Mouse (Mus musculus) E14TG2a.4 (cell line): ENCODE measurements around the gene Pnpla6.

Experiments used
- H3K27me3 ChIP-seq: 2 replicates; pipeline ENCODE4 v1.6.1; 2014; ENCODE audit warnings: low read length, control low read depth; ENCODE audit not compliant: insufficient read depth
- H3K36me3 ChIP-seq: 2 replicates; pipeline ENCODE4 v1.6.1; 2014; ENCODE audit warnings: low read length, control low read depth; ENCODE audit not compliant: insufficient read depth
- H3K4me1 ChIP-seq: replicated peaks from 2 replicates; pipeline ENCODE4 v1.6.1; 2014; ENCODE audit warnings: low read depth, low read length, control low read depth
- H3K4me3 ChIP-seq: replicated peaks from 2 replicates; pipeline ENCODE4 v1.5.1; 2014; ENCODE audit warnings: mild to moderate bottlenecking, low read length
- H3K9me3 ChIP-seq: 2 replicates; pipeline ENCODE4 v1.6.1; 2014; ENCODE audit warnings: low read length, control low read depth
- CTCF ChIP-seq: conservative IDR thresholded peaks from 2 replicates; pipeline ENCODE4 v1.5.1; 2014; ENCODE audit warnings: low read length
- NANOG ChIP-seq: IDR thresholded peaks from 2 replicates; pipeline ENCODE4 v1.6.1; 2014; ENCODE audit warnings: borderline replicate concordance, low read length, mixed read lengths
- POU5F1 ChIP-seq: IDR thresholded peaks from 2 replicates; pipeline ENCODE4 v1.6.1; 2014; ENCODE audit warnings: low read length, borderline replicate concordance

Gene Pnpla6

DNA sequence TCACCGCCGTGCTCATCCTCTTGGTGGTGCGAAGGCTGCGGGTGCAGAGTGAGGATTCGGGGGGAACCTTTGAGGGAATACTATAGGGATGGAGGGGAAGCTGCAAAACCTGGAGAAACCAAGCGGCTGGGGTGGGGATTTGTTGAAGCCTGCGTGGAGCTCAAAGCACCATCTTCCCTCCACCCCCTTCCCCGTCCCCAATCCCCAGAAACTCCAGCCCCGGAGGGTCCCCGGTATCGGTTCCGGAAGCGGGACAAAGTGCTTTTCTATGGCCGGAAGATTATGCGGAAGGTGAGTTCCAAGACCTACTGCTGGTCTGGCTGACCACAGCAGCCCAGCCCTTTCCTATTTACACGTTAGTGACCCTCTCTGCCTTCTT lies 1.9 kb downstream of the Pnpla6 start:
- no peaks in the 10 kb centered on the region for H3K27me3 ChIP-seq
- H3K4me3 ChIP-seq, result peak overlapping the region; percentile 98
- H3K9me3 ChIP-seq, result no peaks in the 10 kb centered on the region
- peaks cover 59% of the 10 kb centered on the region for H3K36me3 ChIP-seq
- no peak for TF ChIP-seq POU5F1
- TF ChIP-seq NANOG, result no peak
- no peak for TF ChIP-seq CTCF
- H3K4me1 ChIP-seq, result peaks cover 32% of the 10 kb centered on the region

DNA sequence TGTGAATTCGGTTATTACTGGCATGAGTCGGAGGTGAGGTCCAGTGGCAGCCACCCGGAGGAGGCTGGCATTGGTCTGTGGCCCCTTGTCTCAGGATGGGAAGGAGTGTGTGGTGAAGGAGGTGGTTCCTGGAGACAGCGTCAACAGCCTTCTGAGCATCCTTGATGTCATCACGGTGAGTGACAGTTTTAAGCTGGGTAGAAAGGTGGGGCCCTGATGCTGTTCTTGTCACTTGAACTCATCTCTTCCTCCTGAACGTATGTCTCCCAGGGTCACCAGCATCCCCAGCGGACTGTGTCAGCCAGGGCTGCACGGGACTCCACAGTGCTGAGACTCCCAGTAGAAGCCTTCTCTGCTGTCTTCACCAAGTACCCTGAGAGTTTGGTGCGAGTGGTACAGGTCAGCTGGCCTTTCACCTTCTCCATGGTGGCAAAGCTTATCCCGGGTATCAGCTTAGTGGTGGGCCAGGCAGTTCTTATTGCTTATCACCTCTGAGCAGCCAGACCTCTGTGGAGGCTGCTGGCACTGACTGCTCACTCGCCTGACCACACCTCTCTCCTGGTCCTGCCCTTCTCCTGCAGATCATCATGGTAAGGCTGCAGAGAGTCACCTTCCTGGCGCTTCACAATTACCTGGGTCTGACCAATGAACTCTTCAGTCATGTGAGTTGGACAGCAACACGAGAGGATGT lies 7.0 kb downstream of the Pnpla6 start:
- Histone ChIP-seq H3K36me3 (peaks cover 75% of the 10 kb centered on the region), H3K27me3 (no peaks in the 10 kb centered on the region), H3K4me1 (peaks cover 18% of the 10 kb centered on the region), H3K9me3 (no peaks in the 10 kb centered on the region), H3K4me3 (no peak overlapping the region)
- no peak for TF ChIP-seq CTCF
- TF ChIP-seq POU5F1, result no peak
- TF ChIP-seq NANOG, result no peak

DNA sequence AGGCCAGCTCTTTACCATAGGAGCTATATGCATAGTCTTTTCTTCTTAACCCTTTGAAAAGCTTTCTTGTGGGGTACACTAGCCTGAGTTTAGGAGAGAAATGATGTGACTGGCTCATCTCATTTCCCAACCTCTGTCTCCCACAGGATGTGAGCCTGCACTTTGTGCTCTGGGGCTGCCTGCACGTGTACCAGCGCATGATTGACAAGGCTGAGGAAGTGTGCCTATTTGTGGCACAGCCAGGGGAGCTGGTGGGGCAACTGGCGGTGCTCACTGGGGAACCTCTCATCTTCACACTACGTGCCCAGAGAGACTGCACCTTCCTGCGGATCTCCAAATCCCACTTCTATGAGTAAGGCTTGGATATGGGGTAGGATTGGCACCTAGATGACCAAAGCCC lies 15.6 kb downstream of the Pnpla6 start:
- Histone ChIP-seq H3K9me3 (no peaks in the 10 kb centered on the region), H3K4me1 (peaks cover 33% of the 10 kb centered on the region), H3K4me3 (no peak overlapping the region), H3K36me3 (peaks cover 81% of the 10 kb centered on the region), H3K27me3 (no peaks in the 10 kb centered on the region)
- TF ChIP-seq NANOG, result no peak
- TF ChIP-seq POU5F1, result no peak
- TF ChIP-seq CTCF, result no peak

- Histone ChIP-seq H3K4me3 (peak overlapping the region; percentile 72), H3K27me3 (no peaks in the 10 kb centered on the region), H3K9me3 (no peaks in the 10 kb centered on the region), H3K36me3 (peaks cover 76% of the 10 kb centered on the region), H3K4me1 (peaks cover 44% of the 10 kb centered on the region)
- TF ChIP-seq POU5F1 (no peak), CTCF (no peak), NANOG (no peak)
Measured at GRCm38 (mm10) chr8:3531936-3532335, 16.8 kb downstream of the Pnpla6 start.

GRCm38 (mm10) chr8:3536053-3536841 lies 21.1 kb downstream of the Pnpla6 start:
- Histone ChIP-seq H3K9me3 (no peaks in the 10 kb centered on the region), H3K36me3 (peaks cover 81% of the 10 kb centered on the region), H3K4me1 (peaks cover 58% of the 10 kb centered on the region), H3K4me3 (peak overlapping the region; percentile 61), H3K27me3 (no peaks in the 10 kb centered on the region)
- TF ChIP-seq CTCF (no peak), NANOG (no peak), POU5F1 (no peak)

DNA sequence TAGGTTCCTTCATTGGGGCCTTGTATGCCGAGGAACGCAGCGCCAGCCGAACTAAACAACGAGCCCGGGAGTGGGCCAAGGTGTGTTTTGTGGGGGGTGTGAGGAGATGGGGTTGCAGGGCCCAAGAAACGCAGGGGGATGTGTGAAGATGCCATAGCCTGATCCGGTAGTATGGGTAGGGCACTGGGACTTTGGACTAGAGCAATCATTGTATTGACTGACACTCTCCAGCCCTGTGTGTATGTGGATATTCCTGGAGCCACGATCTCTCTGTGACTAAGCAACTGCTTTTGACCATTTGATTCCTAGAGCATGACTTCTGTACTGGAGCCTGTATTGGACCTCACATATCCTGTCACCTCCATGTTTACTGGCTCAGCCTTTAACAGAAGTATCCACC lies 21.8 kb downstream of the Pnpla6 start:
- TF ChIP-seq NANOG, result no peak
- no peak for TF ChIP-seq CTCF
- no peaks in the 10 kb centered on the region for H3K9me3 ChIP-seq
- peaks cover 81% of the 10 kb centered on the region for H3K36me3 ChIP-seq
- peaks cover 53% of the 10 kb centered on the region for H3K4me1 ChIP-seq
- H3K27me3 ChIP-seq, result no peaks in the 10 kb centered on the region
- H3K4me3 ChIP-seq, result peak overlapping the region; percentile 61

- TF ChIP-seq NANOG (no peak), CTCF (no peak), POU5F1 (no peak)
- Histone ChIP-seq H3K4me1 (peaks cover 45% of the 10 kb centered on the region), H3K36me3 (peaks cover 86% of the 10 kb centered on the region), H3K4me3 (peak overlapping the region; percentile 60), H3K9me3 (no peaks in the 10 kb centered on the region), H3K27me3 (no peaks in the 10 kb centered on the region)
Measured at GRCm38 (mm10) chr8:3537666-3538065, 22.5 kb downstream of the Pnpla6 start.

DNA sequence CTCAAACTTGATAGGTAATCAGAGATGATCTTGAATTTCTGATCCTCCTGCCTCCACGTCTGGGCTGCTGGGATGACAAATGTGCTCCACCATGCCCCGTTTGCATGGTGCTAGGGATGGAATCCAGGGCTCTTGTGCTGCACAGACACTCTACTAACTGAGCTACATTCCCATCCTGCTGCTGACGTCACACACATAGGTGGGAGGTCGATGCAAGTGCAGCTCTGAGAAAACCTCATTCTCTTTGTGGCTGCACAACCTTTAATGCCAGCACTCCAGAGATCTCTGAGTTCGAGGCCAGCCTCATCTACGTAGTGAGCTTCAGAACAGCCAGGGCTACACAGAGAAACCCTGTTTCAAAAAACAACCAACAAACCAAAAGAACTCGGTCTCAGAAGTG lies 24.0 kb downstream of the Pnpla6 start:
- peaks cover 52% of the 10 kb centered on the region for H3K4me1 ChIP-seq

More for the DNA sequence above, 24.0 kb downstream of the Pnpla6 start:
- Histone ChIP-seq H3K4me3 (no peak overlapping the region), H3K36me3 (peaks cover 88% of the 10 kb centered on the region), H3K9me3 (no peaks in the 10 kb centered on the region), H3K27me3 (no peaks in the 10 kb centered on the region)
- no peak for TF ChIP-seq NANOG
- no peak for TF ChIP-seq POU5F1
- TF ChIP-seq CTCF, result no peak
